Mouse (Mus musculus) heart, embryonic 15.5 days (tissue): ENCODE results near the gene Tssk1. TPM values are rescaled to one million over a fixed set of nuclear protein-coding genes. Genes with fewer than 3 reads are reported as not detected.

Experiments used
- ATAC-seq: fragments of 200-750 bp; cut with Nextera tagmentation; replicated peaks from 2 replicates; pipeline ENCODE4 v1.8.0; 2017; ENCODE audit warnings: low read depth, moderate TSS enrichment; ENCODE audit not compliant: insufficient number of reproducible peaks, insufficient read depth, low FRiP score
- H3K27ac ChIP-seq: fragments of 300-500 bp; sonication (generic); 2 replicates; pipeline ENCODE4 v1.5.1; 2015; ENCODE audit warnings: mild to moderate bottlenecking, inconsistent platforms
- H3K27me3 ChIP-seq: fragments of 300-500 bp; sonication (generic); 2 replicates; pipeline ENCODE4 v1.6.1; 2015; ENCODE audit warnings: inconsistent platforms
- H3K36me3 ChIP-seq: fragments of 300-500 bp; sonication (generic); 2 replicates; pipeline ENCODE4 v1.6.1; 2015; ENCODE audit warnings: mild to moderate bottlenecking, inconsistent platforms
- H3K4me1 ChIP-seq: fragments of 300-500 bp; sonication (generic); replicated peaks from 2 replicates; pipeline ENCODE4 v1.6.1; 2015; ENCODE audit warnings: inconsistent platforms
- H3K4me2 ChIP-seq: fragments of 300-500 bp; sonication (generic); 2 replicates; pipeline ENCODE4 v1.6.1; 2015; ENCODE audit warnings: inconsistent platforms, mild to moderate bottlenecking, moderate library complexity
- H3K4me3 ChIP-seq: fragments of 300-500 bp; sonication (generic); 2 replicates; pipeline ENCODE4 v1.5.1; 2015; ENCODE audit warnings: mild to moderate bottlenecking, inconsistent platforms
- H3K9ac ChIP-seq: fragments of 300-500 bp; sonication (generic); 2 replicates; pipeline ENCODE4 v1.6.1; 2015; ENCODE audit warnings: mild to moderate bottlenecking, inconsistent platforms
- H3K9me3 ChIP-seq: fragments of 300-500 bp; sonication (generic); replicated peaks from 2 replicates; pipeline ENCODE4 v1.6.1; 2016; ENCODE audit warnings: inconsistent platforms
- WGBS: fragments of 180-500 bp; shearing (Covaris S2); methylation state at CpG from one replicate; pipeline ENCODE4 v1.1.7; 2015; ENCODE audit warnings: mixed read lengths; 5-methylcytosine and 5-hydroxymethylcytosine counted together
- polyA plus RNA-seq: library from polyadenylated mRNA; unstranded; fragments of >200 nt; fragmentation: Nextera tagmentation; extraction: Ambion mirVana; gene quantifications from 2 replicates; pipeline ENCODE4 v1.2.1, GENCODE M21; 2015

The Tssk1 gene
- 0.03 TPM in 1 of 2 replicates, not detected in the other for polyA plus RNA-seq

DNA sequence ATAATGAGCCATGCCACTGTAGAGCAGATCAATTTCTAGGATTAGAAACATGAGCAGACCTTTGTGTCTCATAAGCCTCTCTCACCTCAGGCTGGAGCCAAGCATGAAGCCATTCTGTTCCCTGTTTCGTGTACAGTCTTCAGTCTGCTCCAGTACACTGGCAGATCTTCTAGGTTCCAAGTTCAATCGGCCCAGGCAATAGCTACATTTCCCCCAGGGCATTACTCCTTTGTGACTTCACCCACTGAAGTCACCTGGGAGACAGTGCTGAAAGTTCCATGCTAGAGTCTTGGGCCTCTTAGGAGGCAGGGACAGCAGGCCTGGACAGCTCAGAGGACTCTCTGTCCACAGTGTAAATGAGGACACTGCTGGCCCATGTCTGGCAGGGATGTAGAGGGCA lies at the start of gene Tssk1:
Gene Tssk1, plus strand, starts transcription at position 301 of the 400 bp plus-strand sequence.
- Histone ChIP-seq H3K36me3 (peaks cover 4% of the 10 kb centered on the region; the same call in 1 of the 2 replicates), H3K4me1 (peaks cover 28% of the 10 kb centered on the region), H3K4me3 (no peak within 1 kb of the TSS), H3K9me3 (no peaks in the 10 kb centered on the region), H3K4me2 (no peak within 1 kb of the TSS), H3K9ac (no peak within 1 kb of the TSS), H3K27me3 (no peaks in the 10 kb centered on the region), H3K27ac (no peak within 1 kb of the TSS)
- WGBS: 74% methylated on average over 2 of the region's 2 CpGs
- ATAC-seq: no peak

DNA sequence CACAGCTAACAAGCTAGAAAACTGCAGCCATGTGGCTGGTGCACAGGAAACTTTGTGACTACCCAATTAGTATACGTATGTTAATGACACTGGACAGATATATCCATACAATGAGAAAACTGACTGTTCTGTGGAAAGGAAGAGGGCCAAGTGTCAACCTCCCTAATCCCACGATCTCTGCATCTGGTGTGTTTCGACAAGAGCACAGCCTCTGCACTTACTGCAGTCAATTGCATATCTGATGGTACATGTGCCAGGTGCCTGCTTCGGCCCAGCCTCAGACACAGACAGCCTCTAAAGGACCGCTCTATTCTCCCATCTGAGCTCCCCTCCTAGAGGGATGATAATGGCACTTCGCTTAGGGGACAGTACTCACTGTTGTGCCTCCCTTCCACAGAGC lies 45.6 kb upstream of the Tssk1 start:
- ATAC-seq: no peak
- no peaks in the 10 kb centered on the region for H3K4me1 ChIP-seq
- no peak overlapping the region for H3K4me2 ChIP-seq
- no peak overlapping the region for H3K9ac ChIP-seq
- no peaks in the 10 kb centered on the region for H3K27me3 ChIP-seq
- H3K4me3 ChIP-seq: no peak overlapping the region
- 85% methylated on average over 6 of the region's 6 CpGs for WGBS
- no peaks in the 10 kb centered on the region for H3K9me3 ChIP-seq
- H3K27ac ChIP-seq: no peak overlapping the region
- H3K36me3 ChIP-seq: peaks cover 76% of the 10 kb centered on the region

DNA sequence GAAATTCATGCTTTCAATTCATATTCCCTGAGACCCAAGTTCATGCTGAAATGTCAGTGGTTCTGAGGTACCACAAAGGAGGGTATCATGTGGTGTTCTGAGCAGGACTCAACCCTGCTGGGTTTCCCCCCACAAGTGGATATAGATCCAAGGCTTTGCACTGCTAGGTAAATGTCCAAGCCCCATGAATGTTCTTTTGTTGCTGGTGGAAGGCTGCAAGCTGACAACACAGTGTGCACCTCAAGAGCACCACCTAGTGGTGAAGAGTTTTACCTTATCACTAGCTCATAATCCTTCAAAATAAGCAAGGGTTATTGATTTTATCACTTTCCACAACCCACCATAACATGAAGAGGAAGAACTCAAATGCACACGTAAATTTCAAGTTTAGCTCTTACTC lies 45.1 kb upstream of the Tssk1 start:
- ATAC-seq: no peak
- Histone ChIP-seq H3K27me3 (no peaks in the 10 kb centered on the region), H3K27ac (no peak overlapping the region), H3K36me3 (peaks cover 75% of the 10 kb centered on the region), H3K9me3 (no peaks in the 10 kb centered on the region), H3K4me1 (no peaks in the 10 kb centered on the region), H3K4me2 (no peak overlapping the region), H3K4me3 (no peak overlapping the region), H3K9ac (no peak overlapping the region)
- 24% methylated on average over 1 of the region's 1 CpGs for WGBS

GRCm38 (mm10) chr16:17849486-17849885 lies 44.5 kb upstream of the Tssk1 start:
- Histone ChIP-seq H3K9me3 (no peaks in the 10 kb centered on the region), H3K9ac (no peak overlapping the region), H3K4me3 (no peak overlapping the region), H3K27ac (no peak overlapping the region), H3K4me1 (no peaks in the 10 kb centered on the region), H3K36me3 (peaks cover 75% of the 10 kb centered on the region), H3K4me2 (no peak overlapping the region), H3K27me3 (no peaks in the 10 kb centered on the region)
- 73% methylated on average over 6 of the region's 6 CpGs for whole genome bisulfite sequencing
- no peak for ATAC-seq

DNA sequence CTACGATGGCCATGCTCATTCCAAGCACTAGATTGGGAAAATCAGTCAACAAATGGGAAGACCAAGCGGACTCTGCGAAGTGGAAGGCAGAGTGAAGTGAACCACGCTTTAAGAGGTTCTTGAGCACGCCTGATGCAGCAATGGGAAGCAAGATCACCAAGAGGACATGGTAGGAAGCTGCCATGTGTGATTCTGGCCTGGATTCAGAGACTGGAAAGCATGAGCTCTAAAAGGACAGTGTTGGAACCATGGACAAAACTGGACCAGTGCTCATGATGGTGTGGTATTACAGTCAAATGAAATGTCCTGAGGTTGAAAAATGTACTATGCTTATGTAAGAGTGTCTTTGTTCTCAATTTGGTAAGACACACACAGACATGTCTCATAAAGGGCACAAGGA lies 42.7 kb upstream of the Tssk1 start:
- no peak overlapping the region for H3K4me3 ChIP-seq
- H3K36me3 ChIP-seq: peaks cover 73% of the 10 kb centered on the region
- WGBS: 96% methylated on average over 5 of the region's 5 CpGs
- H3K4me2 ChIP-seq: no peak overlapping the region
- no peak for ATAC-seq
- no peak overlapping the region for H3K9ac ChIP-seq
- no peaks in the 10 kb centered on the region for H3K9me3 ChIP-seq
- H3K4me1 ChIP-seq: no peaks in the 10 kb centered on the region
- no peaks in the 10 kb centered on the region for H3K27me3 ChIP-seq
- H3K27ac ChIP-seq: no peak overlapping the region

DNA sequence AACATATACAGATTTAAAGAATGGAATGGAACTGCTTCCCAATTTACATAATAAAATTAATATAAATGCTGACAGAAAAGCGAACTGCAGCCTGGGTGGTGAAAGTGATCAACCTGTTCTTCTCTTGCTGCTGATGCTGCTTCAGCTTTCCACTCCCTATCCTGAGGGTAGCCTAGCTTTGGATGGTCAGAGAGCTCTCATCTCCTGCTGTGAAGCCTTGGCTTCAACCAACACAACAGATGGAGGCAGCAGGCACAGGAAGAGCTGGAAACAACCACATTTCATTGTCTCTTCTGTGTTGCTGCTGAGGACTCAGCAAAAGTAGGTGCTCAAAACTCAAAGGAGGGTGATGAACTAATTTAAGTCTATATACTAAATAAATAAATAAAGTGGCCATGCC lies 42.2 kb upstream of the Tssk1 start:
- no peaks in the 10 kb centered on the region for H3K9me3 ChIP-seq
- no peaks in the 10 kb centered on the region for H3K4me1 ChIP-seq
- H3K36me3 ChIP-seq: peaks cover 75% of the 10 kb centered on the region
- H3K27ac ChIP-seq: no peak overlapping the region
- WGBS: 91% methylated on average over 1 of the region's 1 CpGs
- no peak overlapping the region for H3K4me3 ChIP-seq
- H3K9ac ChIP-seq: no peak overlapping the region
- H3K4me2 ChIP-seq: no peak overlapping the region
- no peak for ATAC-seq
- no peaks in the 10 kb centered on the region for H3K27me3 ChIP-seq

- Histone ChIP-seq H3K36me3 (peaks cover 80% of the 10 kb centered on the region), H3K9me3 (no peaks in the 10 kb centered on the region), H3K27me3 (no peaks in the 10 kb centered on the region), H3K27ac (no peak overlapping the region), H3K4me2 (no peak overlapping the region), H3K9ac (no peak overlapping the region), H3K4me1 (no peaks in the 10 kb centered on the region), H3K4me3 (no peak overlapping the region)
- no peak for ATAC-seq
- 82% methylated on average over 2 of the region's 2 CpGs for WGBS
Measured at GRCm38 (mm10) chr16:17853263-17853662, 40.8 kb upstream of the Tssk1 start.

DNA sequence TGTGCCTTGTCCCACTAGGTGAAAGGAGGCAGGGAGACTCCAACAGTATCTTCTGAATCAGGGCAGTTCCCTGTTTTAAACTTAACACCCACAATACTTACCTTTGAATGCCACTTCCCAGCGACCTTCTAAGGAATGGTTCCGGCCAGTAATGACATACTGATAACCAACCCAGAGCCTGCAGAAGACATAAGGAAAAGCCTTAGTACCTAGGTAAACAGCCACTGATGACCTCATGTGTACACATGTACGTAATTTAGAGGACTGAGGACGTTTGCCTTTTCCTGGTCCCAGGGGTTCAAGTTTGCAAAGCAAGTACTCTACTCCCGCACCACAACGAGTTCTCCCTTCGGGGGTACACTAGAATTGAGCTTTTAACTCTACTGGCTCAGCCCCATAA lies 36.9 kb upstream of the Tssk1 start:
- no peaks in the 10 kb centered on the region for H3K27me3 ChIP-seq
- no peak overlapping the region for H3K27ac ChIP-seq
- ATAC-seq: no peak
- H3K4me1 ChIP-seq: no peaks in the 10 kb centered on the region
- 87% methylated on average over 7 of the region's 7 CpGs for WGBS
- H3K36me3 ChIP-seq: peaks cover 64% of the 10 kb centered on the region
- H3K9me3 ChIP-seq: no peaks in the 10 kb centered on the region
- H3K4me3 ChIP-seq: no peak overlapping the region
- no peak overlapping the region for H3K9ac ChIP-seq
- no peak overlapping the region for H3K4me2 ChIP-seq

- H3K27me3 ChIP-seq: no peaks in the 10 kb centered on the region
- no peak overlapping the region for H3K27ac ChIP-seq
- H3K9me3 ChIP-seq: no peaks in the 10 kb centered on the region
- H3K4me2 ChIP-seq: no peak overlapping the region
- no peak overlapping the region for H3K4me3 ChIP-seq
- H3K9ac ChIP-seq: no peak overlapping the region
- no peaks in the 10 kb centered on the region for H3K4me1 ChIP-seq
- no peak for ATAC-seq
- H3K36me3 ChIP-seq: peaks cover 54% of the 10 kb centered on the region
Measured at GRCm38 (mm10) chr16:17858592-17858991, 35.4 kb upstream of the Tssk1 start.

DNA sequence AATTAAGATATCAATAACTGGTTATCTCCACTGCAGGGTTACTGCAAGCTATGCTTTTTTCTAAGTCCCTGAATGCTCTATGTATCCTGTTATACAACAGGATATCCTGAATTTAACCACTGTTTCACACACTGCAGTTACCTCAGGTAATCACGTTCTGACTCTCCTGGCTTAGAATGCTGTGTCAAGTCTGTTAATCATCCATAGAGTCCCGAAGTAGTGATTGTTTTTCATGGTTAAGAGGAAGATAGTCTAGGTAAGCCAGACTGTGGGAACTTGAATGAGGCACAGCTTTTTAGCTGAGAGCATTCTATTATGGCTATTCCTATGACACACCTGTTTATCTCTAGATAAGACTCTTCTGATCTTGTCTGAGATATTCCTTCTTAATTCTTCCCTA lies 28.7 kb upstream of the Tssk1 start:
- H3K4me3 ChIP-seq: no peak overlapping the region
- 0 out of 2 replicates have a peak, but pooled peaks cover 7% of the 10 kb centered on the region for H3K36me3 ChIP-seq
- no peak overlapping the region for H3K27ac ChIP-seq
- H3K4me2 ChIP-seq: no peak overlapping the region
- ATAC-seq: no peak
- no peaks in the 10 kb centered on the region for H3K27me3 ChIP-seq
- H3K4me1 ChIP-seq: no peaks in the 10 kb centered on the region; the same call in 1 of the 2 replicates
- 85% methylated on average over 2 of the region's 2 CpGs for WGBS
- no peaks in the 10 kb centered on the region for H3K9me3 ChIP-seq
- H3K9ac ChIP-seq: no peak overlapping the region

GRCm38 (mm10) chr16:17865770-17866169 lies 28.3 kb upstream of the Tssk1 start:
- Histone ChIP-seq H3K4me3 (no peak overlapping the region), H3K9me3 (no peaks in the 10 kb centered on the region), H3K27me3 (no peaks in the 10 kb centered on the region), H3K4me1 (peaks cover under 1% of the 10 kb centered on the region; the same call in 1 of the 2 replicates), H3K4me2 (no peak overlapping the region), H3K27ac (no peak overlapping the region), H3K36me3 (0 out of 2 replicates have a peak, but pooled peaks cover 8% of the 10 kb centered on the region), H3K9ac (no peak overlapping the region)
- no peak for ATAC-seq
- 74% methylated on average over 6 of the region's 6 CpGs for WGBS

GRCm38 (mm10) chr16:17871248-17871647 lies 22.8 kb upstream of the Tssk1 start:
- no peaks in the 10 kb centered on the region for H3K9me3 ChIP-seq
- H3K27ac ChIP-seq: no peak overlapping the region
- peaks cover 36% of the 10 kb centered on the region for H3K4me1 ChIP-seq
- ATAC-seq: no peak
- H3K27me3 ChIP-seq: no peaks in the 10 kb centered on the region
- no peak overlapping the region for H3K4me3 ChIP-seq
- 42% methylated on average over 5 of the region's 5 CpGs for WGBS
- H3K9ac ChIP-seq: no peak overlapping the region
- no peak overlapping the region for H3K4me2 ChIP-seq
- peaks cover 14% of the 10 kb centered on the region; the same call in 1 of the 2 replicates for H3K36me3 ChIP-seq
